ENCODE assay signal across 13 mouse cellular contexts in genomic region chr6:128029517-128030348, GRCm38 (mm10).
DNase-seq lines count a peak whose midpoint lies in the region; ATAC-seq lines count a peak whose summit lies in the region.
"Had no signal": no experiment of that assay in that cellular context is flagged by ENCODE, and none has a peak within 500 bp of the region (broad histone marks: within the 10 kb centered on the region; RNA-seq: fewer than 3 reads in every experiment).

No protein-coding gene starts in this region.

- WGBS in heart, embryonic 16.5 days = 75% methylated on average over 9 of the region's 9 CpGs

- no peak overlapping the region for H3K4me3 ChIP-seq in heart, embryonic 16.5 days (ENCODE audit: low read length)
- H3K4me3 ChIP-seq: limb, embryonic 13.5 days; midbrain, embryonic 13.5 days had no signal

- no peak overlapping the region for H3K9ac ChIP-seq in heart, embryonic 16.5 days (ENCODE audit: low read length)
- H3K9ac ChIP-seq: limb, embryonic 13.5 days; midbrain, embryonic 13.5 days had no signal

- H3K4me2 ChIP-seq in heart, embryonic 16.5 days (ENCODE audit: low read depth, low read length) = no peak overlapping the region
- H3K4me2 ChIP-seq: limb, embryonic 13.5 days; midbrain, embryonic 13.5 days had no signal

- H3K4me1 ChIP-seq in heart, embryonic 16.5 days (ENCODE audit: control insufficient read depth, insufficient read depth, low read length) = peaks cover 54% of the 10 kb centered on the region

- DNase-seq in cerebellum, adult 9-11 months = peak; percentile 60
- no peak for DNase-seq in cerebellum, adult 11 months
- no peak for DNase-seq in heart, adult 8-10 months (ENCODE audit: low spot score)
- peak; percentile 45 for DNase-seq in 3134 (ENCODE audit: extremely low read depth, insufficient read length, low spot score)
- peak; percentile 24 to 44 for DNase-seq in gastrocnemius, adult 8-10 months (ENCODE audit: low spot score in 2 of 2)
- DNase-seq in spleen, adult 18-20 months = no peak
- DNase-seq in right cerebral cortex, postnatal 10 days (ENCODE audit: low spot score in 2 of 2) = no peak
- DNase-seq: adrenal gland, postnatal 14 days; heart, postnatal 14 days; thymus, postnatal 14 days had no signal

- no peaks in the 10 kb centered on the region for H3K27me3 ChIP-seq in heart, embryonic 16.5 days (ENCODE audit: control insufficient read depth, insufficient read depth, low read length)

- ATAC-seq in heart, embryonic 16.5 days (replicated peaks; ENCODE audit: extremely low read depth, insufficient read depth, low FRiP score) = no peak
- ATAC-seq: midbrain, embryonic 13.5 days had no signal

- H3K36me3 ChIP-seq in heart, embryonic 16.5 days (ENCODE audit: control insufficient read depth, insufficient read depth) = no peaks in the 10 kb centered on the region
- H3K36me3 ChIP-seq: limb, embryonic 13.5 days; midbrain, embryonic 13.5 days had no signal

- 0 out of 2 replicates have a peak overlapping the region, but pooled peaks have one; percentile 19 for H3K27ac ChIP-seq in heart, embryonic 16.5 days (ENCODE audit: low read length)
- H3K27ac ChIP-seq: limb, embryonic 13.5 days; midbrain, embryonic 13.5 days had no signal

- H3K9me3 ChIP-seq in heart, embryonic 16.5 days (replicated peaks; ENCODE audit: control insufficient read depth, low read length) = no peaks in the 10 kb centered on the region
- H3K9me3 ChIP-seq: limb, embryonic 13.5 days; midbrain, embryonic 13.5 days had no signal

Comparison
In these comparisons a context has a peak if more than half of its experiments do, and no peak if none do; other contexts are left out.
1. DNase-seq: peak in cerebellum, adult 9-11 months (single experiment), 3134 (single experiment) and gastrocnemius, adult 8-10 months (2 of 2); none in cerebellum, adult 11 months (single experiment), heart, adult 8-10 months (single experiment), spleen, adult 18-20 months (0 of 2) and right cerebral cortex, postnatal 10 days (0 of 2).